Comparison of ENCODE assay signal across 8 mouse cellular contexts in genomic region chr17:72604610-72604980, GRCm38 (mm10). TPM values are rescaled to one million over a fixed set of nuclear protein-coding genes. Genes with fewer than 3 reads are reported as not detected.
DNase-seq lines count a peak whose midpoint lies in the region; ATAC-seq lines count a peak whose summit lies in the region.

Gene Alk (minus strand): TSS chr17:72604627.

- peaks cover 9% of the 10 kb centered on the region for H3K4me1 ChIP-seq in embryonic facial prominence, embryonic 14.5 days (ENCODE audit: control insufficient read depth, insufficient read depth, low read length)
- H3K4me1 ChIP-seq in heart, embryonic 11.5 days (ENCODE audit: control insufficient read depth, insufficient read depth, low read length), result no peaks in the 10 kb centered on the region; the same call in 1 of the 2 replicates
- peaks cover 6% of the 10 kb centered on the region; the same call in 1 of the 2 replicates for H3K4me1 ChIP-seq in kidney, embryonic 14.5 days (ENCODE audit: control insufficient read depth, insufficient read depth, low read length)
- H3K4me1 ChIP-seq in limb, embryonic 13.5 days, result peaks cover 14% of the 10 kb centered on the region
- H3K4me1 ChIP-seq in midbrain, embryonic 14.5 days (ENCODE audit: control insufficient read depth, insufficient read depth, low read length), result 0 out of 2 replicates have a peak, but pooled peaks cover 3% of the 10 kb centered on the region

- H3K9ac ChIP-seq in embryonic facial prominence, embryonic 14.5 days (ENCODE audit: low read depth, low read length), result peak within 1 kb of the TSS; percentile 37; the same call in 1 of the 2 replicates
- no peak within 1 kb of the TSS for H3K9ac ChIP-seq in heart, embryonic 11.5 days (ENCODE audit: low read depth, low read length)
- H3K9ac ChIP-seq in kidney, embryonic 14.5 days (ENCODE audit: low read depth, low read length), result no peak within 1 kb of the TSS
- peak within 1 kb of the TSS; percentile 35; the same call in 1 of the 2 replicates for H3K9ac ChIP-seq in limb, embryonic 13.5 days
- H3K9ac ChIP-seq in midbrain, embryonic 14.5 days (replicated peaks; ENCODE audit: low read length), result peak within 1 kb of the TSS; percentile 51

- H3K4me3 ChIP-seq in embryonic facial prominence, embryonic 14.5 days (ENCODE audit: low read depth, low read length), result peak within 1 kb of the TSS; percentile 50
- H3K4me3 ChIP-seq in heart, embryonic 11.5 days (ENCODE audit: low read depth, low read length), result peak within 1 kb of the TSS; percentile 53
- H3K4me3 ChIP-seq in kidney, embryonic 14.5 days (ENCODE audit: low read length), result peak within 1 kb of the TSS; percentile 44
- peak within 1 kb of the TSS; percentile 49 for H3K4me3 ChIP-seq in limb, embryonic 13.5 days
- peak within 1 kb of the TSS; percentile 55 for H3K4me3 ChIP-seq in midbrain, embryonic 14.5 days (replicated peaks; ENCODE audit: low read depth, low read length)

- H3K27me3 ChIP-seq in embryonic facial prominence, embryonic 14.5 days (replicated peaks; ENCODE audit: control insufficient read depth, insufficient read depth, low read length), result peaks cover 39% of the 10 kb centered on the region
- H3K27me3 ChIP-seq in heart, embryonic 11.5 days (ENCODE audit: control insufficient read depth, insufficient read depth, low read length), result peaks cover 29% of the 10 kb centered on the region
- peaks cover 32% of the 10 kb centered on the region for H3K27me3 ChIP-seq in kidney, embryonic 14.5 days (ENCODE audit: control insufficient read depth, insufficient read depth, low read length)
- H3K27me3 ChIP-seq in limb, embryonic 13.5 days, result peaks cover 49% of the 10 kb centered on the region
- peaks cover 14% of the 10 kb centered on the region for H3K27me3 ChIP-seq in midbrain, embryonic 14.5 days (ENCODE audit: control insufficient read depth, insufficient read depth, low read length)

- peak; percentile 63 for DNase-seq in adrenal gland, postnatal 4 days (ENCODE audit: low spot score in 2 of 2)
- peak; percentile 96 for DNase-seq in embryonic facial prominence, embryonic 14.5 days (ENCODE audit: low spot score)
- DNase-seq in midbrain, embryonic 14.5 days, result peak; percentile 98
- peak; percentile 57 to 59 for DNase-seq in spleen, adult 18-20 months

- no peaks in the 10 kb centered on the region for H3K9me3 ChIP-seq in embryonic facial prominence, embryonic 14.5 days (ENCODE audit: control insufficient read depth, low read length)
- H3K9me3 ChIP-seq in heart, embryonic 11.5 days (replicated peaks; ENCODE audit: control insufficient read depth, low read length), result no peaks in the 10 kb centered on the region
- no peaks in the 10 kb centered on the region for H3K9me3 ChIP-seq in kidney, embryonic 14.5 days (ENCODE audit: control insufficient read depth, low read length)
- no peaks in the 10 kb centered on the region for H3K9me3 ChIP-seq in limb, embryonic 13.5 days
- no peaks in the 10 kb centered on the region for H3K9me3 ChIP-seq in midbrain, embryonic 14.5 days (ENCODE audit: control insufficient read depth, low read length)

- no peaks in the 10 kb centered on the region for H3K36me3 ChIP-seq in embryonic facial prominence, embryonic 14.5 days (ENCODE audit: control insufficient read depth, insufficient read depth, low read length)
- no peaks in the 10 kb centered on the region for H3K36me3 ChIP-seq in heart, embryonic 11.5 days (ENCODE audit: control insufficient read depth, insufficient read depth, low read length)
- no peaks in the 10 kb centered on the region for H3K36me3 ChIP-seq in kidney, embryonic 14.5 days (ENCODE audit: control insufficient read depth, insufficient read depth, low read length)
- no peaks in the 10 kb centered on the region for H3K36me3 ChIP-seq in limb, embryonic 13.5 days
- no peaks in the 10 kb centered on the region for H3K36me3 ChIP-seq in midbrain, embryonic 14.5 days (ENCODE audit: control insufficient read depth, insufficient read depth, low read length)

- H3K27ac ChIP-seq in embryonic facial prominence, embryonic 14.5 days (replicated peaks; ENCODE audit: low read depth, low read length), result no peak within 1 kb of the TSS
- H3K27ac ChIP-seq in heart, embryonic 11.5 days (ENCODE audit: low read depth, low read length), result no peak within 1 kb of the TSS
- H3K27ac ChIP-seq in kidney, embryonic 14.5 days (ENCODE audit: low read depth, low read length), result no peak within 1 kb of the TSS
- H3K27ac ChIP-seq in limb, embryonic 13.5 days, result no peak within 1 kb of the TSS
- no peak within 1 kb of the TSS for H3K27ac ChIP-seq in midbrain, embryonic 14.5 days (replicated peaks; ENCODE audit: low read depth, low read length)

- peak within 1 kb of the TSS; percentile 90 for H3K4me2 ChIP-seq in embryonic facial prominence, embryonic 14.5 days (ENCODE audit: low read depth, low read length)
- H3K4me2 ChIP-seq in heart, embryonic 11.5 days, result peak within 1 kb of the TSS; percentile 86
- H3K4me2 ChIP-seq in kidney, embryonic 14.5 days (replicated peaks; ENCODE audit: low read depth, low read length), result peak within 1 kb of the TSS; percentile 83
- H3K4me2 ChIP-seq in limb, embryonic 13.5 days (replicated peaks), result peak within 1 kb of the TSS; percentile 88
- H3K4me2 ChIP-seq in midbrain, embryonic 14.5 days (ENCODE audit: low read length), result peak within 1 kb of the TSS; percentile 94

- WGBS in embryonic facial prominence, embryonic 14.5 days, result 0% methylated on average over 20 of the region's 32 CpGs
- 1% methylated on average over 24 of the region's 32 CpGs for WGBS in heart, embryonic 11.5 days (ENCODE audit: insufficient replicate concordance)
- under 1% methylated on average over 32 of the region's 32 CpGs for WGBS in kidney, embryonic 14.5 days
- WGBS in limb, embryonic 13.5 days, result 0% methylated on average over 30 of the region's 32 CpGs
- under 1% methylated on average over 32 of the region's 32 CpGs for WGBS in midbrain, embryonic 14.5 days

- ATAC-seq in embryonic facial prominence, embryonic 14.5 days (ENCODE audit: low read depth), result peak; percentile 93
- ATAC-seq in heart, embryonic 11.5 days (replicated peaks; ENCODE audit: insufficient number of reproducible peaks, low FRiP score, low TSS enrichment), result peak; percentile 88
- peak; percentile 92 for ATAC-seq in kidney, embryonic 14.5 days (ENCODE audit: low FRiP score, low TSS enrichment)
- ATAC-seq in limb, embryonic 13.5 days (ENCODE audit: low FRiP score, low read depth), result peak; percentile 90
- peak; percentile 95 for ATAC-seq in midbrain, embryonic 14.5 days (ENCODE audit: low FRiP score, low TSS enrichment)
- no peak for ATAC-seq in inflammation-experienced regulatory T-cells, adult 6 months

RNA-seq across cellular contexts. Expression of gene Alk, which starts in this region (rescaled TPM):
- total RNA-seq in adrenal gland, postnatal 4 days (2021), result 1 to 10 TPM; 1.4 to 1.5 TPM
- polyA plus RNA-seq in embryonic facial prominence, embryonic 14.5 days (2014; fragmentation: Nextera tagmentation; extraction: Ambion mirVana), result 0.56 and 0.64 TPM in 2 replicates
- 0.17 and 0.39 TPM in 2 replicates for polyA plus RNA-seq in heart, embryonic 11.5 days (2014; fragmentation: Nextera tagmentation; extraction: Ambion mirVana)
- polyA plus RNA-seq in kidney, embryonic 14.5 days (2014; fragmentation: Nextera tagmentation; extraction: Ambion mirVana), result 0.11 and 0.20 TPM in 2 replicates
- 0.60 and 0.78 TPM in 2 replicates for polyA plus RNA-seq in limb, embryonic 13.5 days (2015; fragmentation: Nextera tagmentation; extraction: Ambion mirVana)
- polyA plus RNA-seq in midbrain, embryonic 14.5 days (2014; fragmentation: Nextera tagmentation; extraction: Ambion mirVana), result 2.6 and 3.8 TPM in 2 replicates
- under 1 TPM in 1 of 3 experiments, not detected in 2; 0.13 TPM for polyA plus RNA-seq in inflammation-experienced regulatory T-cells, adult 6 months (2017; shearing (Covaris generic))

Comparison
In these comparisons a context has a peak if more than half of its experiments do, and no peak if none do; other contexts are left out.
1. Peak in DNase-seq, ATAC-seq, H3K4me3 ChIP-seq, H3K9ac ChIP-seq and H3K4me2 ChIP-seq in embryonic facial prominence, embryonic 14.5 days; RNA of the gene not detected or under 1 TPM.
2. Peak in ATAC-seq, H3K4me3 ChIP-seq and H3K4me2 ChIP-seq in heart, embryonic 11.5 days; RNA of the gene not detected or under 1 TPM.
3. Peak in ATAC-seq, H3K4me3 ChIP-seq and H3K4me2 ChIP-seq in kidney, embryonic 14.5 days; RNA of the gene not detected or under 1 TPM.
4. Peak in ATAC-seq, H3K4me3 ChIP-seq, H3K9ac ChIP-seq and H3K4me2 ChIP-seq in limb, embryonic 13.5 days; RNA of the gene not detected or under 1 TPM.